Mouse (Mus musculus) olfactory bulb, adult 2 months (tissue): ENCODE data around the gene Cxcr6. TPM values are rescaled to one million over a fixed set of nuclear protein-coding genes. Genes with fewer than 3 reads are reported as not detected.

Experiments used
- H3K27ac ChIP-seq: fragments of 200-500 bp; 2 replicates; pipeline ENCODE4 v1.5.1; 2012; ENCODE audit warnings: low read depth, low read length; ENCODE audit not compliant: insufficient read depth
- H3K4me1 ChIP-seq: fragments of 200-500 bp; 2 replicates; pipeline ENCODE4 v1.6.1; 2012; ENCODE audit warnings: low read length; ENCODE audit not compliant: control insufficient read depth, insufficient read depth
- H3K4me3 ChIP-seq: fragments of 200-500 bp; 2 replicates; pipeline ENCODE4 v1.5.1; 2012; ENCODE audit warnings: mild to moderate bottlenecking, low read depth, low read length, moderate library complexity; ENCODE audit not compliant: insufficient read depth
- CTCF ChIP-seq: fragments of 200-500 bp; IDR thresholded peaks from 2 replicates; pipeline ENCODE4 v1.5.1; 2012; ENCODE audit warnings: low read depth, mild to moderate bottlenecking, low read length, moderate library complexity; ENCODE audit not compliant: insufficient read depth
- POLR2A ChIP-seq: fragments of 200-500 bp; IDR thresholded peaks from 2 replicates; pipeline ENCODE4 v1.6.1; 2012; ENCODE audit warnings: mild to moderate bottlenecking, low read depth, low read length, moderate library complexity; ENCODE audit not compliant: insufficient read depth
- WGBS: fragments of 180-500 bp; shearing (Covaris S2); methylation state at CpG from one replicate; pipeline ENCODE4 v1.1.7; 2018; 5-methylcytosine and 5-hydroxymethylcytosine counted together
- polyA plus RNA-seq: library from polyadenylated mRNA; stranded (reverse); fragments of >200 nt; gene quantifications from 2 replicates; pipeline ENCODE4 v1.2.4, GENCODE M21; 2012; ENCODE audit warnings: low replicate concordance; ENCODE audit not compliant: missing spikeins, insufficient read depth, insufficient read length

Gene Cxcr6
- polyA plus RNA-seq, 1 experiment, result not detected

DNA sequence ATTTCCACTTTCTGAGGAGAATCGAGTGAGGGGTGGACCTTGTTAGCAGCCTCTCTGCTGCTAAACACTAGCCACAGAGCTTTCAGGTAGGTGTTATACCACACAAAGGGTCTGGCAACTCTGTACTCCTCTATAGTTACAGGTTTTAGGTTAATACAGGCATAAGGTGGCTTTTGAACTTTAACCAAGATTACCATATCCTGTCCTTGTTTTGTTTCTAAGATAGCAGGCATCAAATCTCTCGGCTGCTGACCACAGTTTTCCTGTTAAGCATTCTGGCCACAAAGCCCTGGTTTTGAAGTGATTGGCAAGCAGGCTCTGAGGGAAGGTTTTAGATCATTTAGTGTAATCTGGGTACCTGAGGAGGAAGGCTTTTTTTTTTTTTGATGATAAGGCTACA, 8.1 kb downstream of the Cxcr6 start:
- TF ChIP-seq CTCF (no peak), POLR2A (no peak)
- WGBS, result 43% methylated on average over 2 of the region's 2 CpGs
- H3K4me3 ChIP-seq, result no peak overlapping the region
- no peaks in the 10 kb centered on the region for H3K4me1 ChIP-seq
- no peak overlapping the region for H3K27ac ChIP-seq

- no peaks in the 10 kb centered on the region for H3K4me1 ChIP-seq
- no peak overlapping the region for H3K4me3 ChIP-seq
- no peak overlapping the region for H3K27ac ChIP-seq
- TF ChIP-seq CTCF, result no peak
- TF ChIP-seq POLR2A, result no peak
- WGBS, result 81% methylated on average over 4 of the region's 4 CpGs
Measured at GRCm38 (mm10) chr9:123814821-123815220, 8.5 kb downstream of the Cxcr6 start.

GRCm38 (mm10) chr9:123815444-123815843, 9.2 kb downstream of the Cxcr6 start:
- H3K4me3 ChIP-seq, result no peak overlapping the region
- TF ChIP-seq POLR2A (no peak), CTCF (no peak)
- no peak overlapping the region for H3K27ac ChIP-seq
- 85% methylated on average over 3 of the region's 3 CpGs for WGBS
- H3K4me1 ChIP-seq, result no peaks in the 10 kb centered on the region

DNA sequence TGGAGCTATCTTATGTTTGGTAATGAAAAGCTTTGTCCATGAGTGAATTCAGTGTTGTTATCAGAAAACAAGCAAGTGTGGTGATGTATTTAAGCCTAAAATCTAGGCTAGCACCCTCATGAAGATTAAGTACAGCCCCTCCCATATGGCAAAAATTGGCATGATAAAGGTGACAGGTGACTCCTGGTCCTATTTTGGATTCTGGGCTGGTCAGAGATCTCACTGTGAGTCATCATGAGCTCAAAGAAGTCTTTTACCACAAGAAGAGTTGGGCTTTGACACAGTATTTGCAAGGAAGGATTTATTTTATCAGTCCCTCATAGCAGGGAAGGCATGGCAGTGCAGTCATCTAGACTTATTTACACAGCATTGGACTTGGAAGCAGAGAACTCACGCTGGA, 9.7 kb downstream of the Cxcr6 start:
- Histone ChIP-seq H3K4me1 (no peaks in the 10 kb centered on the region), H3K4me3 (no peak overlapping the region), H3K27ac (no peak overlapping the region)
- TF ChIP-seq POLR2A (no peak), CTCF (no peak)
- 93% methylated on average over 1 of the region's 1 CpGs for WGBS

DNA sequence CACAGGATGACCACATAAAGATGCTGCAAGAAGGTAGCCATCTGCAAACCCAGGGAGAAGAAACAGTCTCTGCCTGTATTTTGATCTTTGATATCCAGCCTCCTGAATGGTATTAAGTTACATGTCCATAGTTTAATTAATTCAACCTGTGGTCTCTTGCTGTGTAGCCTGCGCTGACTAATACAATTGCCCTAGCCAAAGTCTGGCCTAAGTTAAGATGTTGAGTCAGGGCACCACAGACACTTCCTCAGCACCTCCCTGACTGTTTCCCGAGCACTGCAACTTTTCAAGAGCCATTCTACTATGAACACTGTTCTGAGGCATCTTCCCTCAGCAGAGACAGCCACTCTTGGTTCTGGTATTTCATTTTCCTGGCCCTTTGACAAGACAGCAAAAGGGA, 12.3 kb downstream of the Cxcr6 start:
- no peak for TF ChIP-seq POLR2A
- TF ChIP-seq CTCF, result no peak
- Histone ChIP-seq H3K4me3 (no peak overlapping the region), H3K27ac (no peak overlapping the region), H3K4me1 (no peaks in the 10 kb centered on the region)
- 78% methylated on average over 2 of the region's 2 CpGs for WGBS

DNA sequence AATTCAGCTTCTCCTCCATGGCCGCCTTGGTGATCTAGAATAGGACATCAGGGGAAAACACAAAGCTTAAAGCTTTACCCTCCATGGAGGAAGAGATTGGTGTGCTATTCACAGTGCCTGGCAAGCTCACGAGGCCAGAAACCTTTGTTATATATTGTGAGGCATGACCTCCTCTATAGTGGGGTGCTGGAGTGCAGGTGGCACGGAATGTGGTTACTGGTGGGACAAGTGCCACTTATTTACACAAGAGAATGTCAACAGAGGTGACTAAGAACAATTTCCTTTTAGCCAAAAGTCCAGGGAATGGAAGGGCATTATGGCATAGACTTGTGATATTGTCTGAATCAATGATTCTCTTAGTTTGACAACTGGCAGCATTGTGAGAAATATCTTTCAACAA, 20.4 kb downstream of the Cxcr6 start:
- no peak overlapping the region for H3K4me3 ChIP-seq
- WGBS, result 86% methylated on average over 3 of the region's 3 CpGs
- no peak overlapping the region for H3K27ac ChIP-seq
- TF ChIP-seq POLR2A (no peak), CTCF (no peak)
- H3K4me1 ChIP-seq, result no peaks in the 10 kb centered on the region

- Histone ChIP-seq H3K4me1 (no peaks in the 10 kb centered on the region), H3K4me3 (no peak overlapping the region), H3K27ac (no peak overlapping the region)
- WGBS, result 86% methylated on average over 4 of the region's 4 CpGs
- no peak for TF ChIP-seq POLR2A
- no peak for TF ChIP-seq CTCF
Measured at GRCm38 (mm10) chr9:123828916-123829315, 22.6 kb downstream of the Cxcr6 start.

GRCm38 (mm10) chr9:123835851-123836250, 29.6 kb downstream of the Cxcr6 start:
- 95% methylated on average over 3 of the region's 3 CpGs for WGBS
- Histone ChIP-seq H3K27ac (no peak overlapping the region), H3K4me3 (no peak overlapping the region), H3K4me1 (no peaks in the 10 kb centered on the region)
- TF ChIP-seq POLR2A (no peak), CTCF (no peak)

GRCm38 (mm10) chr9:123840243-123840642, 34.0 kb downstream of the Cxcr6 start:
- H3K4me1 ChIP-seq, result no peaks in the 10 kb centered on the region

GRCm38 (mm10) chr9:123844468-123844867, 38.2 kb downstream of the Cxcr6 start:
- Histone ChIP-seq H3K4me1 (no peaks in the 10 kb centered on the region), H3K27ac (no peak overlapping the region), H3K4me3 (no peak overlapping the region)
- TF ChIP-seq CTCF, result no peak
- TF ChIP-seq POLR2A, result no peak
- 89% methylated on average over 3 of the region's 3 CpGs for WGBS

More at GRCm38 (mm10) chr9:123840243-123840642, 34.0 kb downstream of the Cxcr6 start:
- H3K4me3 ChIP-seq, result no peak overlapping the region
- WGBS, result 91% methylated on average over 6 of the region's 6 CpGs
- TF ChIP-seq CTCF, result no peak
- no peak for TF ChIP-seq POLR2A
- H3K27ac ChIP-seq, result no peak overlapping the region
